Comparison of ENCODE assay signal across 9 mouse cellular contexts in the genomic region with DNA sequence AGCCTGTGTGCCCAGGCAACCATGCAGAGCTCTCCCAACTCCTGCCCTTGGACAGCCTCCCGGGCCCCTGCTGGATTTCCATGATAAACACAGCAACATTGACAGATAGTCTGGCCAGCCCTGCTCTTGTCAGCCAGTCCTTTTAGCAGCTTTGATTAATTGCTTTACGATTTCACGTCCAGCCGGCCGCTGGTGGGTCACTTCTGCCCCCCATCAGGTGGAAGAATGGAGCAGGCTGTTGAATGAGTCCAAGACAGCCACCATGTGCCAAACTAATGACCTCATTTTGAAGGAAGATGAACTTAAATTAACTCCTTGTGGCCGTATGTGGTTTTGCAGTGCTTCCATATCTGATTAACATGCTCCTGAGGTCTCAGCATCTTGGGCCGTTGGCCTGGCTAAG. TPM values are rescaled to one million over a fixed set of nuclear protein-coding genes. Genes with fewer than 3 reads are reported as not detected.
DNase-seq lines count a peak whose midpoint lies in the region; TF ChIP-seq lines count a peak whose summit lies in the region.
"Had no signal": no experiment of that assay in that cellular context is flagged by ENCODE, and none has a peak within 500 bp of the region (broad histone marks: within the 10 kb centered on the region; RNA-seq: fewer than 3 reads in every experiment).

No protein-coding gene starts in this region.

- TF ChIP-seq CTCF in CH12.LX (conservative IDR thresholded peaks at IDR 0.05 in 1 of 2, IDR thresholded peaks at IDR 0.05 in 1 of 2; ENCODE audit: low read depth in 2 of 2, low read length in 2 of 2) = no peak

- H3K9ac ChIP-seq in CH12.LX (ENCODE audit: insufficient read depth, low read depth) = no peak overlapping the region

- TF ChIP-seq POLR2A in CH12.LX (IDR thresholded peaks at IDR 0.05; ENCODE audit: low read depth, low read length) = no peak

- in situ Hi-C loops in CH12.LX (cut with MboI; ENCODE audit: low pct_ligation_motif_present, low pct_unique_long_range_greater_than_20kb, low sequenced_read_pairs) = no loop called here

- TF ChIP-seq RAD21 in CH12.LX (IDR thresholded peaks at IDR 0.05; ENCODE audit: low read depth, low read length) = no peak

- H3K4me2 ChIP-seq in CH12.LX (ENCODE audit: insufficient read depth, low read depth, poor library complexity, severe bottlenecking) = no peak overlapping the region
- H3K4me2 ChIP-seq: midbrain, embryonic 12.5 days had no signal

- no peaks in the 10 kb centered on the region for H3K27me3 ChIP-seq in CH12.LX (replicated peaks)

- peaks cover 64 to 89% of the 10 kb centered on the region in 2 experiments for H3K36me3 ChIP-seq in CH12.LX (replicated peaks in 1 of 2; ENCODE audit: control insufficient read depth in 1 of 2, insufficient read depth in 1 of 2, low read length in 1 of 2)

- H3K4me3 ChIP-seq in CH12.LX (replicated peaks in 1 of 3; ENCODE audit: low read depth in 2 of 3, low read length in 2 of 3, poor library complexity in 1 of 3) = no peak overlapping the region
- H3K4me3 ChIP-seq: midbrain, embryonic 12.5 days had no signal

- DNase-seq in heart, postnatal 4 days = peak; percentile 16
- no peak for DNase-seq in heart, adult 9 months (ENCODE audit: low spot score in 2 of 2)
- DNase-seq in CH12.LX (ENCODE audit: extremely low read depth) (peak; percentile 23), R1 (ENCODE audit: low read depth, low spot score) (peak; percentile 48)
- peak; percentile 25 for DNase-seq in induced T-regulatory cell, adult 2 months (ENCODE audit: low read depth)
- DNase-seq in ovary, postnatal 14 days (ENCODE audit: low spot score) = no peak
- no peak for DNase-seq in kidney, adult 11 months

- H3K27ac ChIP-seq in CH12.LX (ENCODE audit: insufficient read depth, low read depth) = no peak overlapping the region
- H3K27ac ChIP-seq: midbrain, embryonic 12.5 days had no signal

- peaks cover 34 to 49% of the 10 kb centered on the region in 2 experiments for H3K4me1 ChIP-seq in CH12.LX (ENCODE audit: control insufficient read depth in 1 of 2, insufficient read depth in 2 of 2)

- no peaks in the 10 kb centered on the region for H3K9me3 ChIP-seq in CH12.LX (replicated peaks; ENCODE audit: low read length)
- H3K9me3 ChIP-seq: midbrain, embryonic 12.5 days had no signal

- dilution Hi-C loops in CH12.LX (cut with MboI; ENCODE audit: extremely low pct_ligation_motif_present, extremely low pct_unique_long_range_greater_than_20kb, low sequenced_read_pairs) = no loop called here

- no peaks in the 10 kb centered on the region for H3K79me2 ChIP-seq in CH12.LX (replicated peaks; ENCODE audit: control insufficient read depth, extremely low read depth, insufficient read depth, poor library complexity, severe bottlenecking)

- TF ChIP-seq EP300 in CH12.LX (IDR thresholded peaks at IDR 0.05; ENCODE audit: low read length) = no peak

TF ChIP-seq in CH12.LX, 34 proteins besides CTCF, POLR2A, EP300 and RAD21:
- TF ChIP-seq USF2 (conservative IDR thresholded peaks at IDR 0.05; ENCODE audit: low read depth, low read length) (no peak), ELF1 (IDR thresholded peaks at IDR 0.05; ENCODE audit: low read depth, low read length) (no peak), UBTF (IDR thresholded peaks at IDR 0.05; ENCODE audit: low read depth, low read length) (no peak), ZC3H11A (IDR thresholded peaks at IDR 0.05; ENCODE audit: low read depth, low read length) (no peak), MAX (IDR thresholded peaks at IDR 0.05; ENCODE audit: low read length) (no peak), ETS1 (conservative IDR thresholded peaks at IDR 0.05; ENCODE audit: low read depth, low read length) (no peak), KAT2A (IDR thresholded peaks at IDR 0.05; ENCODE audit: insufficient replicate concordance, low read length) (no peak), CHD2 (IDR thresholded peaks at IDR 0.05; ENCODE audit: low read length) (no peak), IRF4 (IDR thresholded peaks at IDR 0.05; ENCODE audit: low read depth, low read length) (no peak), MYC (IDR thresholded peaks at IDR 0.05; ENCODE audit: low read depth, low read length) (no peak), MEF2A (IDR thresholded peaks at IDR 0.05; ENCODE audit: borderline replicate concordance, low read depth, low read length) (no peak), E2F4 (IDR thresholded peaks at IDR 0.05; ENCODE audit: insufficient replicate concordance, low read depth, low read length) (no peak), USF1 (IDR thresholded peaks at IDR 0.05; ENCODE audit: low read depth, low read length) (no peak)
TF ChIP-seq in CH12.LX: peak in this region for 0.

RNA-seq across cellular contexts. Expression of a gene that starts 30.0 kb away (rescaled TPM):
- not detected for total RNA-seq in heart, postnatal 4 days (2021)
- total RNA-seq in CH12.LX (2012; rRNA removed) (not detected in 2 replicates), CH12.LX (2014; rRNA removed) (not detected in 2 replicates)
- not detected in 2 replicates for polyA plus RNA-seq in CH12.LX (2012; ENCODE audit: insufficient read length, low read depth)
- total RNA-seq: hematopoietic stem cell, adult 5-6 weeks had no signal

RNA-seq across cellular contexts. Expression of a gene that starts 37.4 kb away (rescaled TPM):
- 10 to 100 TPM; 38.0 to 41.5 TPM for total RNA-seq in heart, postnatal 4 days (2021)
- total RNA-seq in CH12.LX (2012; rRNA removed) = 33.5 and 36.8 TPM in 2 replicates
- 64.2 and 68.6 TPM in 2 replicates for total RNA-seq in CH12.LX (2014; rRNA removed)
- polyA plus RNA-seq in CH12.LX (2012; ENCODE audit: insufficient read length, low read depth) = 52.3 and 57.3 TPM in 2 replicates

Comparison
In these comparisons a context has a peak if more than half of its experiments do, and no peak if none do; other contexts are left out.
1. DNase-seq: peak in heart, postnatal 4 days (single experiment), CH12.LX (single experiment), R1 (single experiment) and induced T-regulatory cell, adult 2 months (single experiment); none in heart, adult 9 months (0 of 2), ovary, postnatal 14 days (single experiment) and kidney, adult 11 months (single experiment).